21 mouse cellular contexts compared by ENCODE assay signal in genomic region chr10:14193702-14194101, GRCm38 (mm10).
A peak's percentile ranks its signal among the peaks of the same experiment; 100 is the strongest.
DNase-seq lines count a peak whose midpoint lies in the region; ATAC-seq and TF ChIP-seq lines count a peak whose summit lies in the region.
"Had no signal": no experiment of that assay in that cellular context is flagged by ENCODE, and none has a peak within 500 bp of the region (broad histone marks: within the 10 kb centered on the region; RNA-seq: fewer than 3 reads in every experiment).

No protein-coding gene starts in this region.

- no peak overlapping the region for H3K9ac ChIP-seq in forebrain, embryonic 15.5 days (replicated peaks)
- no peak overlapping the region for H3K9ac ChIP-seq in forebrain, embryonic 13.5 days
- no peak overlapping the region for H3K9ac ChIP-seq in hindbrain, postnatal 0 days (replicated peaks; ENCODE audit: low read length)
- no peak overlapping the region for H3K9ac ChIP-seq in hindbrain, embryonic 11.5 days (ENCODE audit: low read depth, low read length)
- H3K9ac ChIP-seq: embryonic facial prominence, embryonic 15.5 days; heart, embryonic 15.5 days; hindbrain, embryonic 14.5 days had no signal

- no peaks in the 10 kb centered on the region for H3K9me3 ChIP-seq in forebrain, embryonic 15.5 days
- no peaks in the 10 kb centered on the region for H3K9me3 ChIP-seq in forebrain, embryonic 13.5 days (replicated peaks)
- no peaks in the 10 kb centered on the region for H3K9me3 ChIP-seq in hindbrain, postnatal 0 days (ENCODE audit: low read length)
- H3K9me3 ChIP-seq in hindbrain, embryonic 11.5 days (ENCODE audit: control insufficient read depth, low read length) = no peaks in the 10 kb centered on the region
- H3K9me3 ChIP-seq: embryonic facial prominence, embryonic 15.5 days; heart, embryonic 15.5 days had no signal

- H3K27me3 ChIP-seq in forebrain, embryonic 15.5 days = no peaks in the 10 kb centered on the region
- H3K27me3 ChIP-seq in forebrain, embryonic 13.5 days = no peaks in the 10 kb centered on the region
- no peaks in the 10 kb centered on the region for H3K27me3 ChIP-seq in hindbrain, postnatal 0 days (ENCODE audit: insufficient read depth, low read length)
- no peaks in the 10 kb centered on the region for H3K27me3 ChIP-seq in hindbrain, embryonic 11.5 days (ENCODE audit: control insufficient read depth, insufficient read depth, low read length)
- H3K27me3 ChIP-seq: embryonic facial prominence, embryonic 15.5 days; heart, embryonic 15.5 days had no signal

- H3K36me3 ChIP-seq in forebrain, embryonic 15.5 days = no peaks in the 10 kb centered on the region
- H3K36me3 ChIP-seq in forebrain, embryonic 13.5 days (ENCODE audit: poor library complexity, severe bottlenecking) = no peaks in the 10 kb centered on the region
- H3K36me3 ChIP-seq in hindbrain, postnatal 0 days (ENCODE audit: insufficient read depth, low read length) = no peaks in the 10 kb centered on the region
- no peaks in the 10 kb centered on the region for H3K36me3 ChIP-seq in hindbrain, embryonic 11.5 days (ENCODE audit: control insufficient read depth, insufficient read depth, low read length)
- H3K36me3 ChIP-seq: embryonic facial prominence, embryonic 15.5 days; heart, embryonic 15.5 days had no signal

- 0 out of 2 replicates have a peak overlapping the region, but pooled peaks have one; percentile 11 for H3K27ac ChIP-seq in forebrain, embryonic 15.5 days (replicated peaks)
- H3K27ac ChIP-seq in forebrain, embryonic 13.5 days = no peak overlapping the region
- no peak overlapping the region for H3K27ac ChIP-seq in hindbrain, postnatal 0 days
- H3K27ac ChIP-seq in hindbrain, embryonic 11.5 days (ENCODE audit: low read depth, low read length) = no peak overlapping the region
- H3K27ac ChIP-seq in olfactory bulb, adult 2 months (ENCODE audit: insufficient read depth, low read depth, low read length) = peak overlapping the region; percentile 88
- H3K27ac ChIP-seq: embryonic facial prominence, embryonic 15.5 days; heart, adult 2 months; heart, embryonic 15.5 days; hindbrain, embryonic 14.5 days had no signal

- H3K4me2 ChIP-seq in forebrain, embryonic 15.5 days (replicated peaks) = no peak overlapping the region
- no peak overlapping the region for H3K4me2 ChIP-seq in forebrain, embryonic 13.5 days
- no peak overlapping the region for H3K4me2 ChIP-seq in hindbrain, postnatal 0 days (ENCODE audit: low read depth, low read length)
- H3K4me2 ChIP-seq in hindbrain, embryonic 11.5 days (replicated peaks; ENCODE audit: low read depth, low read length) = no peak overlapping the region
- H3K4me2 ChIP-seq: embryonic facial prominence, embryonic 15.5 days; heart, embryonic 11.5 days; heart, embryonic 15.5 days; hindbrain, embryonic 14.5 days had no signal

- H3K4me3 ChIP-seq in forebrain, embryonic 15.5 days = no peak overlapping the region
- no peak overlapping the region for H3K4me3 ChIP-seq in forebrain, embryonic 13.5 days
- no peak overlapping the region for H3K4me3 ChIP-seq in hindbrain, postnatal 0 days (ENCODE audit: low read length)
- no peak overlapping the region for H3K4me3 ChIP-seq in hindbrain, embryonic 11.5 days (ENCODE audit: low read depth, low read length)
- H3K4me3 ChIP-seq in olfactory bulb, adult 2 months (ENCODE audit: insufficient read depth, low read depth, low read length) = no peak overlapping the region
- H3K4me3 ChIP-seq: embryonic facial prominence, embryonic 15.5 days; erythroblast, embryonic 14.5 days; heart, adult 2 months; heart, embryonic 15.5 days had no signal

- no peak for TF ChIP-seq CTCF in hindbrain, postnatal 0 days (IDR thresholded peaks at IDR 0.05; ENCODE audit: low read depth)
- no peak for TF ChIP-seq CTCF in olfactory bulb, adult 2 months (IDR thresholded peaks at IDR 0.05; ENCODE audit: insufficient read depth, low read depth, low read length)

- intact Hi-C loops in left cerebral cortex, postnatal 14 days (cut with DNase I) = no loop called here
- intact Hi-C loops in left cerebral cortex, postnatal 4 days (cut with DNase I) = loop anchor here (10.0 kb wide), 3 partner anchors 119 to 629 kb away; no protein-coding TSS in a partner anchor

- no peak for ATAC-seq in forebrain, embryonic 15.5 days (replicated peaks)
- no peak for ATAC-seq in forebrain, embryonic 13.5 days
- ATAC-seq in hindbrain, postnatal 0 days = no peak; the same call in 1 of the 2 replicates
- no peak for ATAC-seq in hindbrain, embryonic 11.5 days (ENCODE audit: low FRiP score)
- ATAC-seq: intestine, embryonic 16.5 days had no signal

- no peak for TF ChIP-seq POLR2A in olfactory bulb, adult 2 months (IDR thresholded peaks at IDR 0.05; ENCODE audit: insufficient read depth, low read depth, low read length)

- peaks cover 19% of the 10 kb centered on the region for H3K4me1 ChIP-seq in forebrain, embryonic 15.5 days
- peaks cover 10% of the 10 kb centered on the region; the same call in 1 of the 2 replicates for H3K4me1 ChIP-seq in forebrain, embryonic 13.5 days
- H3K4me1 ChIP-seq in hindbrain, postnatal 0 days (ENCODE audit: insufficient read depth, low read length) = 0 out of 2 replicates have a peak, but pooled peaks cover 6% of the 10 kb centered on the region
- H3K4me1 ChIP-seq in hindbrain, embryonic 11.5 days (replicated peaks; ENCODE audit: control insufficient read depth, insufficient read depth, low read length) = no peaks in the 10 kb centered on the region
- peaks cover 14% of the 10 kb centered on the region for H3K4me1 ChIP-seq in olfactory bulb, adult 2 months (ENCODE audit: control insufficient read depth, insufficient read depth, low read length)

- DNase-seq in hindbrain, postnatal 0 days (ENCODE audit: low spot score) = peak; percentile 25
- no peak for DNase-seq in hindbrain, embryonic 11.5 days (ENCODE audit: low spot score)
- peak; percentile 34 to 71 for DNase-seq in left cerebral cortex, postnatal 14 days (ENCODE audit: low spot score in 2 of 2)
- DNase-seq in left cerebral cortex, postnatal 4 days = no peak
- no peak for DNase-seq in spleen, postnatal 4 days (ENCODE audit: low spot score in 2 of 2)
- DNase-seq: adrenal gland, postnatal 10 days; cerebellum, adult 18-20 months; cerebellum, adult 9-11 months; embryo, embryonic 11 days; gastrocnemius, postnatal 10 days; heart, adult 2 months; heart, postnatal 14 days had no signal

- WGBS in forebrain, embryonic 15.5 days = 41% methylated on average over 4 of the region's 4 CpGs
- WGBS in forebrain, embryonic 13.5 days = 48% methylated on average over 4 of the region's 4 CpGs
- 30% methylated on average over 4 of the region's 4 CpGs for WGBS in hindbrain, postnatal 0 days
- 64% methylated on average over 4 of the region's 4 CpGs for WGBS in hindbrain, embryonic 11.5 days
- 17% methylated on average over 4 of the region's 4 CpGs for WGBS in olfactory bulb, adult 2 months

Comparison
In these comparisons a context has a peak if more than half of its experiments do, and no peak if none do; other contexts are left out.
1. H3K27ac ChIP-seq: peak in forebrain, embryonic 15.5 days (single experiment) and olfactory bulb, adult 2 months (single experiment); none in forebrain, embryonic 13.5 days (single experiment), hindbrain, postnatal 0 days (single experiment) and hindbrain, embryonic 11.5 days (single experiment).
2. DNase-seq: peak in hindbrain, postnatal 0 days (single experiment) and left cerebral cortex, postnatal 14 days (2 of 2); none in hindbrain, embryonic 11.5 days (single experiment), left cerebral cortex, postnatal 4 days (single experiment) and spleen, postnatal 4 days (0 of 2).